ENCODE assay signal across 11 mouse cellular contexts in the genomic region with DNA sequence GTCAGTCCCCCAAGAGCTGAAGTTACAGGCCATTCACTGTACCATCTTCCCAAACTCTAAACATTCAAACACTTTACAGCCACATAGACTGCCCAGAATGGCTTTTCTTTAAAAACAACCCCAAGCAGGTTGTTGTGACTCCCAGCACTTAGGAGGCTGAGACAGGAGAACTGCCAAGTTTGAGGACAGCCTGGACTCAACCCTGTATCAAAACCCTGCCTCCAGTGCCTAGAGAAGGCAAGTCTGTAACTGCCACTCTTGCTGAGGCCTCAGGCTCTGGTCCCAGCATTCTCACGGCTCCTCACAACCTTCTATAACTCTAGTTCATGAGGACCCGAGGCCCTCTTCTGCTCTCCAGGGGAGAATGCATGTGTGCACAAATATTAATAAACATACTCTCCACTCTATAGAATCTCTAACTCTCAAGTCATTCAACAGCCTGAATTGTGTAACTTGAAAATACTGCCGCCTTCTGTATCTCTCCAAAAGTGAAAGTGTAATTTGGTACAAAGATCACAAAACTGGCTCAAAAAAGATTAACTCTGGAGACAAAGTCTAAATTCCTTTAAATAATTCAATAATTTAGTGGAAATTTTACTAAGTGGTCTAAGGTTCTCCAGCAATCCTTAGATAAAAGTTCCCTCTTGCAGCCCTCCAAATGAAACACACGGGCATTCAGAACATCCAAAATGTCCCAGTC. TPM values are rescaled to one million over a fixed set of nuclear protein-coding genes. Genes with fewer than 3 reads are reported as not detected.
DNase-seq lines count a peak whose midpoint lies in the region; ATAC-seq and TF ChIP-seq lines count a peak whose summit lies in the region.
"Had no signal": no experiment of that assay in that cellular context is flagged by ENCODE, and none has a peak within 500 bp of the region (broad histone marks: within the 10 kb centered on the region; RNA-seq: fewer than 3 reads in every experiment).

No protein-coding gene starts in this region.

- no peak for ATAC-seq in heart, embryonic 14.5 days (ENCODE audit: insufficient number of reproducible peaks, insufficient read depth, low FRiP score, low read depth)
- no peak for ATAC-seq in midbrain, embryonic 16.5 days
- ATAC-seq: Patski had no signal

- no peak for TF ChIP-seq CTCF in bone marrow macrophage, adult 2 months (IDR thresholded peaks at IDR 0.05; ENCODE audit: low read depth, low read length)

- H3K27me3 ChIP-seq in heart, embryonic 14.5 days (ENCODE audit: control insufficient read depth, insufficient read depth, low read length), result no peaks in the 10 kb centered on the region
- H3K27me3 ChIP-seq in midbrain, embryonic 10.5 days (ENCODE audit: low read depth, poor library complexity, severe bottlenecking), result no peaks in the 10 kb centered on the region
- H3K27me3 ChIP-seq in midbrain, embryonic 16.5 days (ENCODE audit: control insufficient read depth, insufficient read depth, low read depth, low read length), result no peaks in the 10 kb centered on the region
- no peaks in the 10 kb centered on the region for H3K27me3 ChIP-seq in myocyte (ENCODE audit: control insufficient read depth, insufficient read depth, insufficient read length)
- H3K27me3 ChIP-seq: Patski had no signal

- no peak overlapping the region for H3ac ChIP-seq in myocyte (ENCODE audit: control insufficient read depth, insufficient read length)

- H3K4me3 ChIP-seq in heart, embryonic 14.5 days (ENCODE audit: control insufficient read depth in 1 of 2, insufficient read depth in 1 of 2, low read depth in 1 of 2, low read length in 2 of 2), result no peak overlapping the region
- H3K4me3 ChIP-seq in midbrain, embryonic 10.5 days, result peak overlapping the region; percentile 27; the same call in 1 of the 2 replicates
- H3K4me3 ChIP-seq in midbrain, embryonic 16.5 days (ENCODE audit: low read depth, low read length), result no peak overlapping the region
- peak overlapping the region; percentile 4; the same call in 1 of the 2 replicates for H3K4me3 ChIP-seq in bone marrow macrophage, adult 2 months (ENCODE audit: insufficient read depth, low read length)
- no peak overlapping the region for H3K4me3 ChIP-seq in myocyte

- no peaks in the 10 kb centered on the region for H3K9me3 ChIP-seq in heart, embryonic 14.5 days (ENCODE audit: control insufficient read depth, low read length)
- no peaks in the 10 kb centered on the region for H3K9me3 ChIP-seq in midbrain, embryonic 10.5 days (replicated peaks)
- no peaks in the 10 kb centered on the region for H3K9me3 ChIP-seq in midbrain, embryonic 16.5 days (replicated peaks; ENCODE audit: control insufficient read depth, low read length, poor library complexity, severe bottlenecking)

- 69% methylated on average over 4 of the region's 4 CpGs for WGBS in heart, embryonic 14.5 days
- WGBS in midbrain, embryonic 10.5 days, result 92% methylated on average over 4 of the region's 4 CpGs
- WGBS in midbrain, embryonic 16.5 days, result 85% methylated on average over 4 of the region's 4 CpGs

- DNase-seq in heart, adult 8-10 months (ENCODE audit: low spot score), result no peak
- no peak for DNase-seq in midbrain, embryonic 10.5 days (ENCODE audit: low spot score)
- DNase-seq in right cerebral cortex, postnatal 14 days, result no peak
- DNase-seq: cerebellum, postnatal 36 days; kidney, postnatal 14 days; thymus, postnatal 14 days had no signal

- H3K27ac ChIP-seq in heart, embryonic 14.5 days (replicated peaks in 1 of 2; ENCODE audit: control insufficient read depth in 1 of 2, insufficient read depth in 1 of 2, low read depth in 2 of 2, low read length in 2 of 2), result no peak overlapping the region
- no peak overlapping the region for H3K27ac ChIP-seq in midbrain, embryonic 10.5 days (replicated peaks)
- no peak overlapping the region for H3K27ac ChIP-seq in midbrain, embryonic 16.5 days (ENCODE audit: low read length)
- no peak overlapping the region for H3K27ac ChIP-seq in bone marrow macrophage, adult 2 months (ENCODE audit: insufficient read depth, low read depth, low read length)

- 0 out of 2 replicates have a peak overlapping the region, but pooled peaks have one; percentile 10 for H3K9ac ChIP-seq in heart, embryonic 14.5 days (ENCODE audit: low read length)
- H3K9ac ChIP-seq in midbrain, embryonic 16.5 days (ENCODE audit: low read depth, low read length), result no peak overlapping the region

- H3K4me1 ChIP-seq in heart, embryonic 14.5 days (ENCODE audit: control insufficient read depth in 2 of 2, insufficient read depth in 2 of 2, low read length in 2 of 2), result peaks cover 0 to 18% of the 10 kb centered on the region in 2 experiments; a peak in 3 of 4 replicates
- H3K4me1 ChIP-seq in midbrain, embryonic 10.5 days, result peaks cover 35% of the 10 kb centered on the region
- H3K4me1 ChIP-seq in midbrain, embryonic 16.5 days (ENCODE audit: control insufficient read depth, insufficient read depth, low read length), result peaks cover 32% of the 10 kb centered on the region
- peaks cover 22% of the 10 kb centered on the region for H3K4me1 ChIP-seq in bone marrow macrophage, adult 2 months (ENCODE audit: control insufficient read depth, insufficient read depth, low read length)

- H3K36me3 ChIP-seq in heart, embryonic 14.5 days (ENCODE audit: control insufficient read depth, insufficient read depth, low read length), result no peaks in the 10 kb centered on the region
- peaks cover 9% of the 10 kb centered on the region; the same call in 1 of the 2 replicates for H3K36me3 ChIP-seq in midbrain, embryonic 10.5 days
- no peaks in the 10 kb centered on the region for H3K36me3 ChIP-seq in midbrain, embryonic 16.5 days (ENCODE audit: control insufficient read depth, insufficient read depth, low read length)
- H3K36me3 ChIP-seq in myocyte (ENCODE audit: control insufficient read depth, insufficient read depth), result no peaks in the 10 kb centered on the region

- 0 out of 2 replicates have a peak overlapping the region, but pooled peaks have one; percentile 11 for H3K4me2 ChIP-seq in heart, embryonic 14.5 days (ENCODE audit: low read length)
- no peak overlapping the region for H3K4me2 ChIP-seq in midbrain, embryonic 16.5 days (ENCODE audit: low read length)
- peak overlapping the region; percentile 44 for H3K4me2 ChIP-seq in myocyte (ENCODE audit: low read depth)

- TF ChIP-seq POLR2A in bone marrow macrophage, adult 2 months (IDR thresholded peaks at IDR 0.05; ENCODE audit: borderline replicate concordance, low read depth, low read length), result no peak
- TF ChIP-seq POLR2A in myocyte (IDR thresholded peaks at IDR 0.05; ENCODE audit: insufficient read length, low read depth), result no peak

- H3K79me2 ChIP-seq in myocyte (ENCODE audit: control insufficient read depth, insufficient read depth), result peaks cover 86% of the 10 kb centered on the region

TF ChIP-seq in myocyte, 11 proteins besides CTCF, POLR2A, EP300 and RAD21:
- TF ChIP-seq SRF (IDR thresholded peaks at IDR 0.05; ENCODE audit: control insufficient read depth, insufficient read length, low read depth) (no peak), MYOD1 (IDR thresholded peaks at IDR 0.05; ENCODE audit: control insufficient read depth in 1 of 3, insufficient read length in 2 of 3, low read depth in 2 of 3) (no peak), MAX (IDR thresholded peaks at IDR 0.05; ENCODE audit: low read depth) (no peak), E2F4 (IDR thresholded peaks at IDR 0.05; ENCODE audit: insufficient read depth) (no peak), REST (IDR thresholded peaks at IDR 0.05; ENCODE audit: insufficient read depth, insufficient read length) (no peak), TCF12 (IDR thresholded peaks at IDR 0.05; ENCODE audit: insufficient read depth, poor library complexity, severe bottlenecking) (no peak), MYOG (IDR thresholded peaks at IDR 0.05; ENCODE audit: control insufficient read depth in 1 of 3, insufficient read depth in 1 of 3, insufficient read length in 2 of 3, low read depth in 2 of 3) (no peak), USF1 (IDR thresholded peaks at IDR 0.05; ENCODE audit: low read depth) (no peak), CEBPB (IDR thresholded peaks at IDR 0.05; ENCODE audit: insufficient read depth, poor library complexity, severe bottlenecking) (no peak), POLR2AphosphoS2 (IDR thresholded peaks at IDR 0.05; ENCODE audit: insufficient read length, low read depth) (no peak), TCF3 (IDR thresholded peaks at IDR 0.05; ENCODE audit: insufficient read length, low read depth) (no peak)

RNA-seq across cellular contexts. Expression of gene Brd4, which starts 2.8 kb away (rescaled TPM):
- polyA plus RNA-seq in heart, embryonic 14.5 days (2014; fragmentation: Nextera tagmentation; extraction: Ambion mirVana), result 54.7 and 57.0 TPM in 2 replicates
- total RNA-seq in heart, adult 8-10 months (2022), result 10 to 100 TPM; 48.1 to 61.7 (median 48.7) TPM
- 110 and 112 TPM in 2 replicates for polyA plus RNA-seq in midbrain, embryonic 10.5 days (2016; fragmentation: Nextera tagmentation; extraction: Ambion mirVana)
- 84.3 and 84.6 TPM in 2 replicates for polyA plus RNA-seq in midbrain, embryonic 16.5 days (2015; fragmentation: Nextera tagmentation; extraction: Ambion mirVana)
- polyA plus RNA-seq in bone marrow macrophage, adult 2 months (2012; ENCODE audit: insufficient read depth, insufficient read length, missing spikeins), result 72.2 and 88.2 TPM in 2 replicates
- 54.3 TPM for polyA plus RNA-seq in myocyte (2012; fragmentation: generic; extraction: Trizol)

RNA-seq across cellular contexts. Expression of gene Akap8, which starts 39.3 kb away (rescaled TPM):
- polyA plus RNA-seq in heart, embryonic 14.5 days (2014; fragmentation: Nextera tagmentation; extraction: Ambion mirVana), result 33.0 and 34.9 TPM in 2 replicates
- 10 to 100 TPM; 34.6 to 51.5 (median 44.6) TPM for total RNA-seq in heart, adult 8-10 months (2022)
- polyA plus RNA-seq in midbrain, embryonic 10.5 days (2016; fragmentation: Nextera tagmentation; extraction: Ambion mirVana), result 130 and 140 TPM in 2 replicates
- 101 and 109 TPM in 2 replicates for polyA plus RNA-seq in midbrain, embryonic 16.5 days (2015; fragmentation: Nextera tagmentation; extraction: Ambion mirVana)
- polyA plus RNA-seq in bone marrow macrophage, adult 2 months (2012; ENCODE audit: insufficient read depth, insufficient read length, missing spikeins), result 77.4 and 90.0 TPM in 2 replicates
- polyA plus RNA-seq in myocyte (2012; fragmentation: generic; extraction: Trizol), result 14.0 TPM

Comparison
In these comparisons a context has a peak if more than half of its experiments do, and no peak if none do; other contexts are left out.
1. H3K4me3 ChIP-seq: peak in midbrain, embryonic 10.5 days (single experiment) and bone marrow macrophage, adult 2 months (single experiment); none in heart, embryonic 14.5 days (0 of 2), midbrain, embryonic 16.5 days (single experiment) and myocyte (single experiment).